Mouse (Mus musculus) CH12.LX (cell line): ENCODE results near the gene Cnrip1. TPM values are rescaled to one million over a fixed set of nuclear protein-coding genes. Genes with fewer than 3 reads are reported as not detected.

Source experiments
- DNase-seq: peaks from one replicate; pipeline ENCODE4 v3.0.0-alpha.2; 2013; ENCODE audit errors: extremely low read depth
- H3K27ac ChIP-seq: 2 replicates; pipeline ENCODE4 v1.5.1; 2012; ENCODE audit warnings: low read depth, mild to moderate bottlenecking, control low read depth, moderate library complexity; ENCODE audit not compliant: insufficient read depth
- H3K27me3 ChIP-seq: replicated peaks from 2 replicates; pipeline ENCODE3; 2012; ENCODE audit warnings: inconsistent platforms
- H3K36me3 ChIP-seq, 2 experiments: replicated peaks in 1 of 2; 2 replicates each; pipeline versions ENCODE3 to v1.6.1; 2012; ENCODE audit warnings: inconsistent platforms in 1 of 2, low read length in 1 of 2, mild to moderate bottlenecking in 1 of 2, mixed read lengths in 1 of 2, moderate library complexity in 1 of 2; ENCODE audit not compliant: control insufficient read depth in 1 of 2, insufficient read depth in 1 of 2
- H3K4me1 ChIP-seq, 2 experiments: 2 replicates each; pipeline ENCODE4 v1.6.1; 2012; ENCODE audit warnings: inconsistent platforms in 1 of 2, moderate library complexity in 1 of 2; ENCODE audit not compliant: insufficient read depth in 2 of 2, control insufficient read depth in 1 of 2
- H3K4me2 ChIP-seq: 2 replicates; pipeline ENCODE4 v1.6.1; 2012; ENCODE audit warnings: low read depth, mild to moderate bottlenecking, control low read depth; ENCODE audit not compliant: poor library complexity, insufficient read depth, severe bottlenecking
- H3K4me3 ChIP-seq, 3 experiments: fragments of 150-350 bp in 1 of 3; sonication (generic) in 1 of 3; replicated peaks in 1 of 3; 2 replicates each; pipeline versions ENCODE3 to v1.5.1; 2011 to 2012; ENCODE audit warnings: low read depth in 2 of 3, low read length in 2 of 3, mild to moderate bottlenecking in 2 of 3, moderate library complexity in 2 of 3, control low read depth in 1 of 3, improper control_type of control experiment in 1 of 3, inconsistent platforms in 1 of 3, mixed read lengths in 1 of 3; ENCODE audit not compliant: poor library complexity in 1 of 3
- H3K79me2 ChIP-seq: replicated peaks from 2 replicates; pipeline ENCODE4 v1.6.1; 2012; ENCODE audit warnings: mild to moderate bottlenecking, moderate library complexity; ENCODE audit not compliant: control insufficient read depth, poor library complexity, insufficient read depth, severe bottlenecking; ENCODE audit errors: extremely low read depth
- H3K9ac ChIP-seq: 2 replicates; pipeline ENCODE4 v1.6.1; 2012; ENCODE audit warnings: low read depth, mild to moderate bottlenecking, control low read depth, moderate library complexity; ENCODE audit not compliant: insufficient read depth
- H3K9me3 ChIP-seq: replicated peaks from 2 replicates; pipeline ENCODE3; 2012; ENCODE audit warnings: low read length, inconsistent platforms, mixed read lengths
- CHD2 ChIP-seq: IDR thresholded peaks from 2 replicates; pipeline ENCODE4 v1.6.1; 2011; ENCODE audit warnings: low read length, improper control_type of control experiment
- CTCF ChIP-seq, 2 experiments: IDR thresholded peaks in 1 of 2; conservative IDR thresholded peaks in 1 of 2; 2 replicates each; pipeline ENCODE4 v1.5.1; 2011 to 2012; ENCODE audit warnings: low read depth in 2 of 2, low read length in 2 of 2, improper control_type of control experiment in 1 of 2, inconsistent platforms in 1 of 2, mild to moderate bottlenecking in 1 of 2, moderate library complexity in 1 of 2
- E2F4 ChIP-seq: IDR thresholded peaks from 2 replicates; pipeline ENCODE4 v1.6.1; 2011; ENCODE audit warnings: low read depth, low read length, improper control_type of control experiment; ENCODE audit not compliant: insufficient replicate concordance
- EP300 ChIP-seq: IDR thresholded peaks from 2 replicates; pipeline ENCODE4 v1.6.1; 2011; ENCODE audit warnings: low read length, improper control_type of control experiment
- HCFC1 ChIP-seq: IDR thresholded peaks from 2 replicates; pipeline ENCODE4 v1.6.1; 2012; ENCODE audit warnings: low read depth, mild to moderate bottlenecking, inconsistent platforms, low read length, improper control_type of control experiment
- IRF4 ChIP-seq: IDR thresholded peaks from 2 replicates; pipeline ENCODE4 v1.6.1; 2014; ENCODE audit warnings: low read depth, mild to moderate bottlenecking, inconsistent platforms, low read length, improper control_type of control experiment
- JUN ChIP-seq: IDR thresholded peaks from 2 replicates; pipeline ENCODE4 v1.6.1; 2011; ENCODE audit warnings: low read depth, mild to moderate bottlenecking, low read length, improper control_type of control experiment, moderate library complexity; ENCODE audit not compliant: insufficient read depth
- JUND ChIP-seq: conservative IDR thresholded peaks from 2 replicates; pipeline ENCODE4 v1.6.1; 2011; ENCODE audit warnings: low read depth, low read length, improper control_type of control experiment
- KAT2A ChIP-seq: IDR thresholded peaks from 2 replicates; pipeline ENCODE4 v1.6.1; 2012; ENCODE audit warnings: low read length, improper control_type of control experiment, inconsistent platforms; ENCODE audit not compliant: insufficient replicate concordance
- MAFK ChIP-seq: IDR thresholded peaks from 2 replicates; pipeline ENCODE4 v1.6.1; 2011; ENCODE audit warnings: low read length, improper control_type of control experiment; ENCODE audit not compliant: insufficient replicate concordance
- MAZ ChIP-seq: IDR thresholded peaks from 2 replicates; pipeline ENCODE4 v1.6.1; 2012; ENCODE audit warnings: low read depth, mild to moderate bottlenecking, inconsistent platforms, low read length, improper control_type of control experiment, moderate library complexity
- MXI1 ChIP-seq: IDR thresholded peaks from 2 replicates; pipeline ENCODE4 v1.6.1; 2011; ENCODE audit warnings: mild to moderate bottlenecking, low read depth, low read length, improper control_type of control experiment
- NELFE ChIP-seq: IDR thresholded peaks from 2 replicates; pipeline ENCODE4 v1.6.1; 2011; ENCODE audit warnings: low read depth, low read length, improper control_type of control experiment
- NRF1 ChIP-seq: IDR thresholded peaks from 2 replicates; pipeline ENCODE4 v1.6.1; 2014; ENCODE audit warnings: low read depth, mild to moderate bottlenecking, inconsistent platforms, low read length, improper control_type of control experiment, moderate library complexity
- PAX5 ChIP-seq: IDR thresholded peaks from 2 replicates; pipeline ENCODE4 v1.6.1; 2012; ENCODE audit warnings: low read length, inconsistent platforms, mixed read lengths
- POLR2A ChIP-seq: IDR thresholded peaks from 2 replicates; pipeline ENCODE4 v1.6.1; 2011; ENCODE audit warnings: low read depth, mild to moderate bottlenecking, improper control_type of control experiment, low read length
- RAD21 ChIP-seq: IDR thresholded peaks from 2 replicates; pipeline ENCODE4 v1.6.1; 2011; ENCODE audit warnings: low read depth, mild to moderate bottlenecking, low read length, improper control_type of control experiment, moderate library complexity
- RCOR1 ChIP-seq: conservative IDR thresholded peaks from 2 replicates; pipeline ENCODE4 v1.6.1; 2012; ENCODE audit warnings: low read depth, mild to moderate bottlenecking, inconsistent platforms, low read length, improper control_type of control experiment
- TCF12 ChIP-seq: IDR thresholded peaks from 2 replicates; pipeline ENCODE4 v1.6.1; 2014; ENCODE audit warnings: low read depth, mild to moderate bottlenecking, inconsistent platforms, low read length, improper control_type of control experiment
- USF1 ChIP-seq: IDR thresholded peaks from 2 replicates; pipeline ENCODE4 v1.6.1; 2014; ENCODE audit warnings: low read depth, mild to moderate bottlenecking, inconsistent platforms, low read length, improper control_type of control experiment
- USF2 ChIP-seq: conservative IDR thresholded peaks from 2 replicates; pipeline ENCODE4 v1.6.1; 2011; ENCODE audit warnings: low read depth, low read length, improper control_type of control experiment
- ZC3H11A ChIP-seq: IDR thresholded peaks from 2 replicates; pipeline ENCODE4 v1.6.1; 2012; ENCODE audit warnings: low read depth, mild to moderate bottlenecking, inconsistent platforms, low read length, improper control_type of control experiment
- ZKSCAN1 ChIP-seq: IDR thresholded peaks from 2 replicates; pipeline ENCODE4 v1.6.1; 2012; ENCODE audit warnings: low read depth, inconsistent platforms, low read length, improper control_type of control experiment, borderline replicate concordance
- ZNF384 ChIP-seq: IDR thresholded peaks from 2 replicates; pipeline ENCODE4 v1.6.1; 2012; ENCODE audit warnings: low read depth, low read length, improper control_type of control experiment, inconsistent platforms
- dilution Hi-C: fragments of 300-500 bp; cut with MboI; formaldehyde crosslinking; loops from 2 replicates; pipeline ENCODE4 v1.14.3; 2020; ENCODE audit warnings: low sequenced_read_pairs; ENCODE audit not compliant: extremely low pct_unique_long_range_greater_than_20kb, extremely low pct_ligation_motif_present
- in situ Hi-C: fragments of 300-500 bp; cut with MboI; formaldehyde crosslinking; loops from 3 replicates; pipeline ENCODE4 v1.14.3; 2019; ENCODE audit warnings: low sequenced_read_pairs, low pct_ligation_motif_present, low pct_unique_long_range_greater_than_20kb, mixed read lengths
- polyA plus RNA-seq: library from polyadenylated mRNA; unstranded; fragments of >175 nt; gene quantifications from 2 replicates; pipeline ENCODE4 v1.2.1, GENCODE M21; 2012; ENCODE audit warnings: low read depth; ENCODE audit not compliant: insufficient read length
- total RNA-seq, 2 experiments: library from RNA; depleted of rRNA; stranded (reverse); fragments of 300-350 nt in 1 of 2; fragments of >200 nt in 1 of 2; gene quantifications; 2 replicates each; pipeline ENCODE4 v1.2.3; 2012 to 2014

The Cnrip1 gene
- total and polyA plus RNA-seq, 3 experiments = not detected

DNA sequence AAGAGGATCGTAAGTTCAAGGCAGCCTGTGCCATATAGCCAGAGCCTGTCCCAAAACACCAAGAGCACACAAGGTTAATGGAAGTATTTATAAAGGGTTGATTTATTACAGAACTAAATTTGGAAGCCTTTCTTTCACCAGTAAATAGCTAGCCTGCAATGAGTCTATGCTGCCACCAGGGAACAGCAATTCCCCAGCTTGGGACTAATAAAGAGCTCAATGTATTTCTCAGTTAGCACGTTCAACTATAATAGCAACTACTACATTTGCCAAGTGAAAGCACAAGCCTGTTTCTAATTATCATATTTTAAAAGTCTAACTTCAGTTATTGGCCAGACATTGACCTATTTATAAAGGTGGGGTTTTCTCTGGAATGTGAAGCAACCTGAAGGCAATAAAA, 31.6 kb downstream of the Cnrip1 start (continued):
- TF ChIP-seq NELFE = no peak
- TF ChIP-seq CHD2 = no peak
- TF ChIP-seq MXI1 = no peak
- no peak for TF ChIP-seq USF1
- peak; percentile 74 to 90 for TF ChIP-seq CTCF (conservative IDR thresholded peaks at IDR 0.05 in 1 of 2, IDR thresholded peaks at IDR 0.05 in 1 of 2; ENCODE audit: low read depth in 2 of 2, low read length in 2 of 2)
- TF ChIP-seq EP300 = no peak
- TF ChIP-seq, all 38 proteins: peak for 8

DNA sequence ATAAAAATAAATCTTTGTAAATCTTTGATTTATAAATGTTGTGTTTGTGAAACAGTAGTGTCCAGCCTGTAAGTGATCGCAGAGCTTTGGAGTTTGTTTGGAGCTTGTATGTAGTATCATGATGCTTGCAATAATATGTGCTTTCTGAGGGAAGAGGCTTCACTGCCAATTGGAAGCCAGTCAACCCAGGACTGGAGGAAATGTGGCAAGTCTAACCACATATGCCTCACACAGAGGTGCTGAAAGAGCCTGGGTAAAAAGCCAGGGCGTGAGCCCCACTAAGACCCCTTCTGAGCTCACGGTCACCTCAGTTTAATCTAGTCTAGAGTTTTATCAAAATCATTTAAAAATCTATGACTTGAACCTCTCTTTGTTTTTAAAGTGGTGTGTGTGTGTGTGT, 32.1 kb downstream of the Cnrip1 start:
- no peaks in the 10 kb centered on the region for H3K79me2 ChIP-seq
- H3K4me2 ChIP-seq = no peak overlapping the region
- no peak for DNase-seq
- H3K27ac ChIP-seq = no peak overlapping the region
- H3K9ac ChIP-seq = no peak overlapping the region
- peaks cover 0 to 11% of the 10 kb centered on the region in 2 experiments; a peak in 2 of 4 replicates for H3K4me1 ChIP-seq
- no peak for TF ChIP-seq JUND
- TF ChIP-seq KAT2A = no peak
- TF ChIP-seq ZKSCAN1 = no peak
- no peak for TF ChIP-seq JUN
- TF ChIP-seq TCF12 = no peak
- TF ChIP-seq E2F4 = no peak
- no peak for TF ChIP-seq HCFC1
- TF ChIP-seq ZNF384 = no peak
- TF ChIP-seq MXI1 = no peak
- TF ChIP-seq EP300 = no peak
- TF ChIP-seq PAX5 = no peak
- TF ChIP-seq RAD21 = no peak
- TF ChIP-seq POLR2A = no peak
- no peak for TF ChIP-seq MAFK
- H3K4me3 ChIP-seq = no peak overlapping the region
- no peaks in the 10 kb centered on the region for H3K9me3 ChIP-seq
- no peaks in the 10 kb centered on the region for H3K27me3 ChIP-seq
- H3K36me3 ChIP-seq = no peaks in the 10 kb centered on the region
- in situ Hi-C loops (no loop called here), dilution Hi-C loops (no loop called here)

GRCm38 (mm10) chr11:17083866-17084265, 32.5 kb downstream of the Cnrip1 start:
- H3K9me3 ChIP-seq = no peaks in the 10 kb centered on the region
- dilution Hi-C loops (no loop called here), in situ Hi-C loops (no loop called here)
- no peak overlapping the region for H3K27ac ChIP-seq
- peaks cover 0 to 11% of the 10 kb centered on the region in 2 experiments; a peak in 2 of 4 replicates for H3K4me1 ChIP-seq
- H3K4me3 ChIP-seq = no peak overlapping the region
- H3K36me3 ChIP-seq = no peaks in the 10 kb centered on the region
- H3K9ac ChIP-seq = no peak overlapping the region
- H3K79me2 ChIP-seq = no peaks in the 10 kb centered on the region
- no peak overlapping the region for H3K4me2 ChIP-seq
- TF ChIP-seq RCOR1 = no peak
- no peak for TF ChIP-seq ZC3H11A
- no peak for TF ChIP-seq ZKSCAN1
- no peak for TF ChIP-seq POLR2A
- TF ChIP-seq USF2 = no peak
- TF ChIP-seq NRF1 = no peak
- TF ChIP-seq IRF4 = no peak
- TF ChIP-seq MAZ = no peak
- TF ChIP-seq JUND = no peak
- TF ChIP-seq EP300 = no peak
- TF ChIP-seq PAX5 = no peak
- TF ChIP-seq E2F4 = no peak
- H3K27me3 ChIP-seq = no peaks in the 10 kb centered on the region
- no peak for DNase-seq
